Mouse (Mus musculus) cerebellum, adult 2 months (tissue): ENCODE results near the gene Lrrk1.

Experiments used
- CTCF ChIP-seq: fragments of 200-500 bp; IDR thresholded peaks from 2 replicates; pipeline ENCODE4 v1.5.1; 2011; ENCODE audit warnings: low read depth, mild to moderate bottlenecking, control low read depth, low read length, moderate library complexity, borderline replicate concordance; ENCODE audit not compliant: insufficient read depth
- POLR2A ChIP-seq: fragments of 200-500 bp; IDR thresholded peaks from 2 replicates; pipeline ENCODE4 v1.6.1; 2011; ENCODE audit warnings: low read length, control low read depth, borderline replicate concordance; ENCODE audit not compliant: insufficient read depth

GRCm38 (mm10) chr7:66243766-66244325 lies 144.3 kb downstream of the Lrrk1 start:
- TF ChIP-seq CTCF (no peak), POLR2A (no peak)
